Mouse (Mus musculus): Measurements from ENCODE around the gene Gm13078.

Gm13078 gene

GRCm38 (mm10) chr4:143719155-143719554, at the start of gene Gm13078:
Gm13078 (plus strand) TSS chr4:143719455.
- no peak for DNase-seq (ENCODE audit: low read depth)

- no peak for DNase-seq (ENCODE audit: low read depth)
Measured at GRCm38 (mm10) chr4:143702611-143703010, 16.6 kb upstream of the Gm13078 start, which contains the start of gene Gm13089. Gm13089 (minus strand) TSS chr4:143702711.

Data from c-Kit-positive CD71-positive TER-119-negative erythroid progenitor cells, embryonic 14.5 days (primary cell).